Mouse (Mus musculus) cerebellum, adult 2 months (tissue): ENCODE measurements around the gene Shank1. TPM values are rescaled to one million over a fixed set of nuclear protein-coding genes. Genes with fewer than 3 reads are reported as not detected.
A peak's percentile ranks its signal among the peaks of the same experiment; 100 is the strongest.

ENCODE experiments used
- DNase-seq, 2 experiments: peaks; one replicate each; pipeline ENCODE4 v3.0.0; 2021
- H3K27ac ChIP-seq: fragments of 200-500 bp; 2 replicates; pipeline ENCODE4 v1.5.1; 2012; ENCODE audit warnings: low read length, control low read depth, inconsistent platforms; ENCODE audit not compliant: insufficient read depth
- H3K27me3 ChIP-seq: fragments of 200-500 bp; 2 replicates; pipeline ENCODE4 v1.6.1; 2012; ENCODE audit warnings: inconsistent platforms, mild to moderate bottlenecking, low read length, moderate library complexity; ENCODE audit not compliant: control insufficient read depth, insufficient read depth
- H3K4me1 ChIP-seq: fragments of 200-500 bp; 2 replicates; pipeline ENCODE4 v1.6.1; 2011; ENCODE audit warnings: low read length; ENCODE audit not compliant: control insufficient read depth, insufficient read depth
- H3K4me3 ChIP-seq: fragments of 200-500 bp; replicated peaks from 2 replicates; pipeline ENCODE3; 2011; ENCODE audit warnings: mild to moderate bottlenecking, low read depth, low read length, control low read depth; ENCODE audit not compliant: insufficient read depth
- CTCF ChIP-seq: fragments of 200-500 bp; IDR thresholded peaks from 2 replicates; pipeline ENCODE4 v1.5.1; 2011; ENCODE audit warnings: low read depth, mild to moderate bottlenecking, control low read depth, low read length, moderate library complexity, borderline replicate concordance; ENCODE audit not compliant: insufficient read depth
- POLR2A ChIP-seq: fragments of 200-500 bp; IDR thresholded peaks from 2 replicates; pipeline ENCODE4 v1.6.1; 2011; ENCODE audit warnings: low read length, control low read depth, borderline replicate concordance; ENCODE audit not compliant: insufficient read depth
- WGBS: fragments of 180-500 bp; shearing (Covaris S2); methylation state at CpG from one replicate; pipeline ENCODE4 v1.1.7; 2018; 5-methylcytosine and 5-hydroxymethylcytosine counted together
- polyA plus RNA-seq: library from polyadenylated mRNA; depleted of rRNA; stranded (reverse); fragments of >200 nt; gene quantifications from 2 replicates; pipeline ENCODE4 v1.2.3, GENCODE M21; 2012

The Shank1 gene
- polyA plus RNA-seq, 1 experiment, result 51.4 TPM

DNA sequence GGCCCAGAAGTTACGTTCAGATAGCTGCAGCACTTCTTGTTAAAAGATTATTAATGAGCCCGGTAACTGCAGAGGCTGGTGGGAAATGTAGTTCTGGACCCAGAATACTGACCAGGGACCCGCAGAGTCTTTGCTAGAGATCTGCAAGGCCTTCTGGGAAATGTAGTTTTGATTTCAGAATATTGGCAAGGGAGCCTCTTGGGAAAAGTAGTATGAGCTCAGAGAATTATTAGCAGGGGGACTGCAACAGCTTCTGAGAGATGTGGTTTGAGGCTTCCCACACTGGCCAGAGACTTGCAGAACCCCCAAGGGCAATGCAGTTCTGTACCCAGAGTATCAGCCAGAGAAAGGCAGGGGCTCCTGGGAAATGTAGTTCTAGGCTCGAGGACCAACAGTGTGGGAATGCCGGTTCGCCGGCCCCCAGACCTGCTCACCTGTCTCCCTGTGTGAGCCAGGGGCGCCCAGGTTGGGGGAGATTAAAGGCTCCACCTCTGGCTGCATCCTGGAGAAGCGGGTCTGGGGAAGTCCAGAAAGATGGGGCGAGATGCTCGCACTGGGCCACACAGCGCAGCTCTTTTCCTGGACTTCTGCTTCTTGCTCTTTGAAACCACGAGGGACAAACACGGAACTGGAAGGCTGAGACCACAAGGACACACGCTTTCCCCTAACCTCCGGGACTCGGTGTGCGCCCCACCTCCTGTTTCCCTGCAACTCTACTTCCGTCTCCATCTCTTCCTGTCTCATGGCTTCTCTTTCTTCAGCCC lies 64.0 kb downstream of the Shank1 start:
- WGBS, result under 1% methylated on average over 19 of the region's 19 CpGs

DNA sequence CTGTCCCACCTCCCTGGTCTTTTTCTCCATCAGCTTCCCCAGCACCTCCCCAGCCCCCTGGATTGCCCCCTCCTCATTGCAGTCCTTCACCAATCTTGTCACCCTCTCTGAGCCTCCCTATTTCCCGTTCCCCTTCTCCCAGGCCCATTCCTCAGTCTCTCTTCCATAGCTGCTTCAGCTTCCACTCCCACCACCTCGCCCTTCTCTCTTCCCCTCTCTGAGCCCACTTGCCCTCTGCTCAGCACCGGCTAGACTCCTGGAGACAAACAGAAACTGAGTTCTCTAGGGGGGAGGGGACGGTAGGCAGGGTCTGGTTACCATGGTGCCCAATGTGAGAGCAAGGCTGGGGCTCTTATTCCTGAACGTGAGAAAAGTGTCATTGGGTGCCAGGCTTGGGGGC lies 64.7 kb downstream of the Shank1 start:
- no peak for TF ChIP-seq POLR2A
- TF ChIP-seq CTCF, result no peak
- DNase-seq, result no peak

More for the DNA sequence above, 64.0 kb downstream of the Shank1 start:
- TF ChIP-seq CTCF (no peak), POLR2A (peak; percentile 30; the same call in 1 of the 2 replicates)
- peaks cover 5% of the 10 kb centered on the region for H3K4me1 ChIP-seq
- peak overlapping the region; percentile 74 for H3K27ac ChIP-seq
- peak; percentile 88 to 95 for DNase-seq
- H3K27me3 ChIP-seq, result no peaks in the 10 kb centered on the region
- peak overlapping the region; percentile 82 for H3K4me3 ChIP-seq

DNA sequence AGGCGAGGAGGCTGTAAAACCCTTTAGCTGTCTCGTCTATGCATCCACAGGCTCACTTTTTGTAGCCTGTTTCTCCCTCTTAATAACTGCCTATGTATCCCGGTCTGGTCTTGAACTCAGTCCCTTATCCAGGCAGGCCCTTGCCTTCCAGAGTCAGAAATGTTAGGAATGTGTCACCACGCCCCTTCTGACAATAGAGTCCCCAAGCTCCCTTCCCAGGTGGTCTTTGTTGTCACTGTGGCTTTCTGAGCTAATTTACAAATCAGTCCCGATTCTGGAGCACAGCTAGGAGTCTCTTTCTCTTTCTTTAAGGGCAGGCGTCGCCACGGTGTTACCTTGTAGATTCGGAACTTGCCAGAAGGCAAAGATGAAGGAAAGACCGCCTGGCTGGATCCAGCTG lies 65.2 kb downstream of the Shank1 start:
- 21% methylated on average over 10 of the region's 10 CpGs for WGBS
- TF ChIP-seq CTCF, result no peak
- TF ChIP-seq POLR2A, result no peak
- Histone ChIP-seq H3K27me3 (no peaks in the 10 kb centered on the region), H3K4me1 (peaks cover 5% of the 10 kb centered on the region), H3K27ac (no peak overlapping the region), H3K4me3 (no peak overlapping the region)
- DNase-seq, result no peak

More for the DNA sequence above, 64.7 kb downstream of the Shank1 start:
- Histone ChIP-seq H3K27ac (no peak overlapping the region), H3K4me3 (peak overlapping the region; percentile 82), H3K4me1 (peaks cover 5% of the 10 kb centered on the region), H3K27me3 (no peaks in the 10 kb centered on the region)
- 11% methylated on average over 5 of the region's 5 CpGs for WGBS

DNA sequence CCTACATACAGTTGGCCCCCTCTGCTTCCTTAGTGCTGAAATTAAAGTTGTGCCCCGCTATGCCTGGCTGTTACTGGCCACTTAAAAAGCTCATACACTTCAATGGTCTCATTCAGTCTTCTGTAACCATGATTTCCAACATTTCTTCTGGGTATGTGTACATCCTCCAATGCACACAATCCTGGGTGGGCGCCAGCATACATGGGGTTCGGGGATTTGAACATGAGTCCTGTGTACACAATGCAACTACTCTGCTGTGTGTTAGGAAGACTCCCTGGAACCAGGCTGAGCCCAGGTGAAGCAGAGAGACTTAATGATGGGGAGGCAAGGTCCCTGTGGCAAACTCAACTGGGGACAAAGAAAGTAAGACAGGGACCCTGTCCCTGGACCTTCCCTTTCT lies 65.7 kb downstream of the Shank1 start:
- TF ChIP-seq POLR2A (no peak), CTCF (no peak)
- Histone ChIP-seq H3K27me3 (no peaks in the 10 kb centered on the region), H3K27ac (no peak overlapping the region), H3K4me3 (no peak overlapping the region), H3K4me1 (peaks cover 5% of the 10 kb centered on the region)
- DNase-seq, result no peak
- WGBS, result 54% methylated on average over 3 of the region's 3 CpGs

DNA sequence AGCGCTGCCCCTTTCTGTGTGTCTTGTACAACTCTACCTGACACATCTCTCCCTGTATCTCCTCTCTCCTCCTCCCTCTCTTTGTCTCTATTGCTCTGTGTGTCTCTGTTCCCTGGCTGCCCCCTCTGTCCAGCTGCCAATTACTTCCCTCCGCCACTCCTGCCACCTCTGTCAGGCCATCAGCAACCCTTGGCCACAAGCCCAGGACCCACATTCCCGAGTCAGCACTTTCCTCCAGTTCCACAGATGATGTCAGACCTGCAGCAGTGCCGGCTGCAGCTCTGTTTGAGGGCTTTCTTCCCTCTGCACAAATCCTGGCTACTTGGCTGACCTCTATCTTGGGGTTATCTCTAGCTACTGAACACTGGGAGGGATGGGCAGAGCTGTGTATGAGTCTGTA lies 68.2 kb downstream of the Shank1 start:
- DNase-seq, result no peak
- TF ChIP-seq CTCF (no peak), POLR2A (no peak)

DNA sequence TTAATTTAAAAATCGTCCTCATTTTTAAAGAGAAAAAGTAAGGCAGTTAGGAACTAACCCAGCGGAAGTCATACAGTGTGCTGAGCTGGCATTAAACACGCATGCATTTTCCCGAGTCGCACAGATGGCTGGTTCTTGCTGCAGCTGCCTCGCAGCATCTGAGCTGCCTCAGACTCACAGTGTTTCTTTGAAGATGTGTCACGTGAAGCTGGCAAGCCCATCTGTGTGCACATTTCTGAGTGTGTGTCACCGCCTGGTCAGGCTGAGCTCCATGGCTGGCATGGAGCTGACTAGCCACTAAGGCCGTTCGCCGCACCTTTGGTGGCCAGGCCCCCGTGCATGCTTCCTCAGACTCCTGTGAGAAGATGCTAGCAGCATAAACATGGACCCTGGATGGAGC lies 72.5 kb downstream of the Shank1 start:
- no peaks in the 10 kb centered on the region for H3K27me3 ChIP-seq
- no peak for TF ChIP-seq POLR2A
- no peak for TF ChIP-seq CTCF
- H3K4me3 ChIP-seq, result no peak overlapping the region
- H3K4me1 ChIP-seq, result peaks cover 8% of the 10 kb centered on the region
- DNase-seq, result no peak
- WGBS, result 36% methylated on average over 12 of the region's 12 CpGs
- no peak overlapping the region for H3K27ac ChIP-seq

More for the DNA sequence above, 68.2 kb downstream of the Shank1 start:
- H3K4me3 ChIP-seq, result no peak overlapping the region
- WGBS, result 26% methylated on average over 4 of the region's 4 CpGs
- H3K27ac ChIP-seq, result no peak overlapping the region
- no peaks in the 10 kb centered on the region for H3K27me3 ChIP-seq
- peaks cover 5% of the 10 kb centered on the region for H3K4me1 ChIP-seq

DNA sequence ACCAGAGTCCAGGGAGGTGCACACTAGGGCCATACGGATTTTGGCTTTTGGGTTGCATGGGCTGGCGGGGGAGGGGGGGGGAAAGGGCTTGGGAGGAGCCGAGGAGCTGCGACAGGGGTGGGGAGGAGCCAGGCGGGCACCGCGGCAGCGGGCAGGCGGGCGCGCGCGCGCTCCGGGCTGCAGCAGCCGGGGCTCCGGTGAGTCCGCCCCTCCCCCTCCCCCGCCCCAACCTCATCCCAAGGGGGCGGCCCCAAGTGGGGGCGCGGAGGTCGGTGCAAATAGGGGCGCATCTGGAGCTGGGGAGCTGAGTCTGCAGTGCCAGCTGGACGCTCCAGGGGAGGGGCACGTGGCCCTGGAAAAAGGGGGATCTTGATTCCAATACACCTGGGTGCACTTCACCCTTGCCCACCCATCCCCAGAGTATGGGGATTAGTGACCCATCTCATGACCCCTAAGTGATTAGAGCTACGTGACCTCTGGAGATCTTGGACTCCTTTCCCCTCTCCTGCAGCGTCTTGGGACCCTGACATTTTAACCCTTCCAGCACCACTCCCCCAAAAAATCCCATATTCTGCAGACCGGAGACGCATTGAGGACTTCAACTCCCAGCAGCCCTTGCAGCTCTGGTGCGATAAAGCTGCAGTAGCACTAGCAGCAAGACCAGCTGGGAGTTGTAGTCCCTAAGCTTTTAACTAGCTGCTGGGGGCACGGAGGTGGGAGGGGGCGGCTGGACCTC lies 74.1 kb downstream of the Shank1 start, which contains the start of gene Syt3:
TSS of gene Syt3 (plus strand) at position 123 of the 736 bp plus-strand sequence.
- peaks cover 8% of the 10 kb centered on the region for H3K4me1 ChIP-seq
- DNase-seq, result peak; percentile 89
- H3K27ac ChIP-seq, result peak within 1 kb of the TSS; percentile 90
- WGBS, result 2% methylated on average over 31 of the region's 33 CpGs
- peak within 1 kb of the TSS; percentile 98 for H3K4me3 ChIP-seq
- no peaks in the 10 kb centered on the region for H3K27me3 ChIP-seq
- TF ChIP-seq CTCF (no peak), POLR2A (peak; percentile 36; the same call in 1 of the 2 replicates)
